Mouse (Mus musculus) lung, embryonic 15.5 days (tissue): ENCODE measurements around the gene Arl1. TPM values are rescaled to one million over a fixed set of nuclear protein-coding genes. Genes with fewer than 3 reads are reported as not detected.
"Not testable (repeated sequence)": the region's sequence is repeated elsewhere in the genome, so short reads cannot be mapped to it uniquely, and the experiment has no call there.

Experiments used
- ATAC-seq: fragments of 200-750 bp; cut with Nextera tagmentation; 2 replicates; pipeline ENCODE4 v1.8.0; 2017; ENCODE audit warnings: moderate number of reproducible peaks, borderline replicate concordance; ENCODE audit not compliant: low FRiP score, low TSS enrichment; ENCODE audit errors: extremely low read depth
- H3K27ac ChIP-seq: fragments of 300-500 bp; sonication (generic); 2 replicates; pipeline ENCODE4 v1.5.1; 2015; ENCODE audit warnings: moderate library complexity, mild to moderate bottlenecking, inconsistent platforms
- H3K27me3 ChIP-seq: fragments of 300-500 bp; sonication (generic); 2 replicates; pipeline ENCODE4 v1.6.1; 2015; ENCODE audit warnings: inconsistent platforms
- H3K36me3 ChIP-seq: fragments of 300-500 bp; sonication (generic); 2 replicates; pipeline ENCODE4 v1.6.1; 2015; ENCODE audit warnings: inconsistent platforms
- H3K4me1 ChIP-seq: fragments of 300-500 bp; sonication (generic); 2 replicates; pipeline ENCODE4 v1.6.1; 2015; ENCODE audit warnings: inconsistent platforms
- H3K4me2 ChIP-seq: fragments of 300-500 bp; sonication (generic); 2 replicates; pipeline ENCODE4 v1.6.1; 2015; ENCODE audit warnings: inconsistent platforms, mild to moderate bottlenecking, moderate library complexity
- H3K4me3 ChIP-seq: fragments of 300-500 bp; sonication (generic); 2 replicates; pipeline ENCODE4 v1.5.1; 2015; ENCODE audit warnings: mild to moderate bottlenecking, inconsistent platforms
- H3K9ac ChIP-seq: fragments of 300-500 bp; sonication (generic); 2 replicates; pipeline ENCODE4 v1.6.1; 2015; ENCODE audit warnings: inconsistent platforms
- H3K9me3 ChIP-seq: fragments of 300-500 bp; sonication (generic); 2 replicates; pipeline ENCODE4 v1.6.1; 2016; ENCODE audit warnings: inconsistent platforms
- WGBS: fragments of 180-500 bp; shearing (Covaris S2); methylation state at CpG from one replicate; pipeline ENCODE4 v1.1.7; 2015; 5-methylcytosine and 5-hydroxymethylcytosine counted together
- polyA plus RNA-seq: library from polyadenylated mRNA; unstranded; fragments of >200 nt; fragmentation: Nextera tagmentation; extraction: Ambion mirVana; gene quantifications from 2 replicates; pipeline ENCODE4 v1.2.1, GENCODE M21; 2015

The Arl1 gene
- polyA plus RNA-seq, 1 experiment from 2014 or later: 207 TPM

DNA sequence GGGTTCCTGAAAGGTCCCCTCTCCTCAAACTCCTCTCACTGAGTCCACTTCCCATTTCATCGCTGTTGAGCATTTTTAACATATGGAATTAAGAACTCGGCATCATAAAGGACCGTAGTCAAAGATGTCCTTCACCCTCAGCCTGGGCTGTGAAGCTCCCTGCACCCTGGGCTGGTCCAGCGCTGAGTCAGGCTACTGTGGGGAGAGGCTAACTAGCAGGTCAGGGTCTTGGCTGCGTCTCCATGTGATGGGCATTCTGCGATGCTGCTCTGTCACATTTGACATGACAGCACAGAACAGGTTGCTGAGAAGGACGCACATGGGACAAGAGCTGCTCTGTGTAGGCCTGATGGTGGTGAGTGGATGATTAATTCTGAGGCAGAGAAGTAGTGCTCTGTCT lies 39.0 kb downstream of the Arl1 start:
- Histone ChIP-seq H3K4me3 (no peak overlapping the region), H3K27me3 (no peaks in the 10 kb centered on the region), H3K4me2 (no peak overlapping the region), H3K9me3 (no peaks in the 10 kb centered on the region), H3K4me1 (no peaks in the 10 kb centered on the region), H3K36me3 (peaks cover 70% of the 10 kb centered on the region), H3K9ac (no peak overlapping the region), H3K27ac (no peak overlapping the region)
- no peak for ATAC-seq
- 89% methylated on average over 7 of the region's 7 CpGs for WGBS

- 82% methylated on average over 5 of the region's 5 CpGs for WGBS
- not testable (repeated sequence) for H3K4me1 ChIP-seq, H3K27me3 ChIP-seq, H3K9me3 ChIP-seq, H3K27ac ChIP-seq, H3K4me2 ChIP-seq, H3K9ac ChIP-seq, ATAC-seq, H3K4me3 ChIP-seq
- peaks cover 67% of the 10 kb centered on the region for H3K36me3 ChIP-seq
These were observed 42.3 kb downstream of the Arl1 start for GRCm38 (mm10) chr10:88772965-88773364.

GRCm38 (mm10) chr10:88776206-88776605 lies 45.5 kb downstream of the Arl1 start:
- no peaks in the 10 kb centered on the region for H3K4me1 ChIP-seq
- no peaks in the 10 kb centered on the region for H3K27me3 ChIP-seq
- H3K4me2 ChIP-seq: no peak overlapping the region
- H3K4me3 ChIP-seq: no peak overlapping the region
- H3K9me3 ChIP-seq: no peaks in the 10 kb centered on the region
- peaks cover 45% of the 10 kb centered on the region for H3K36me3 ChIP-seq
- ATAC-seq: no peak
- H3K9ac ChIP-seq: no peak overlapping the region
- WGBS: 82% methylated on average over 6 of the region's 6 CpGs
- no peak overlapping the region for H3K27ac ChIP-seq

DNA sequence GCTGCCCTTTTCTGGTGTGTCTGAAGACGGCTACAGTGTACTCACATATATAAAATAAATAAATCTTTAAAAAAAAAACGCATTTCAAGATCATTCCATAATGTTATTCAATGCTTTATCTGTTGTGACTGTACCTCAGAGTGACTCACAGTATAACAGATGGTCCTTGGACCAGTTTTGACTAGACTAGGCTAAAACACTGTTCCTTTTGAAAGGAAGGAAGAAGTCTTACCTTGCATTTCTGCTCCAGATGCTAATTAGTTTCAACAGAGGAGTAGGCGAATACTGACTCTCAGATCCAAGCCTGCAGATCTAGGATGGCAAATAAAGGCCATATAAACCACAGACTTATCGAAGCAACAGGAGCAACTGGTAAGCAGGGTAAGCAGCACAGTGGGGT lies 50.1 kb downstream of the Arl1 start:
- ATAC-seq: no peak
- WGBS: 72% methylated on average over 4 of the region's 4 CpGs
- Histone ChIP-seq H3K27me3 (no peaks in the 10 kb centered on the region), H3K4me1 (no peaks in the 10 kb centered on the region), H3K9ac (no peak overlapping the region), H3K27ac (no peak overlapping the region), H3K36me3 (peaks cover 33% of the 10 kb centered on the region), H3K9me3 (no peaks in the 10 kb centered on the region), H3K4me3 (no peak overlapping the region), H3K4me2 (no peak overlapping the region)

- peaks cover 33% of the 10 kb centered on the region for H3K36me3 ChIP-seq
- H3K27ac ChIP-seq, ATAC-seq, H3K4me2 ChIP-seq, H3K27me3 ChIP-seq, H3K9me3 ChIP-seq, H3K4me1 ChIP-seq, H3K4me3 ChIP-seq, H3K9ac ChIP-seq: not testable (repeated sequence)
- 89% methylated on average over 2 of the region's 2 CpGs for WGBS
These were observed 52.5 kb downstream of the Arl1 start for GRCm38 (mm10) chr10:88783135-88783534.

DNA sequence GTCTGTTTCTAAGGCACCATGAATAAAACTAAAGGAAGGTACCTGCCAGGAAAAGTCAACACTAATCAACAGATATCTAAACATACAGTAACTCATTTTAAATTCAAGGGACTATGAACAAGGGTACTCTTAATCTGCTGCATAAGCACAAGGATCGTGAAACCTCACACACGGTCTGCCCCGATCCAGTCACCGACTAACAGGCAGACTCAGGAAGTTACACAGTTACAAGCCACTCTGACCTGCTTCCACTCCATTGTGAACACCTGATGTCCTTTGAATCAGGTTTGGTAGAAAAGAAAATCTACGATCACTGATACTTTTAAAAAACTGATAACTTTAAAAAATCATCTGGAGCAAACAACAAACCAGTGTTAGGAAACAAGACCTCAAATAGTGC lies 53.3 kb downstream of the Arl1 start:
- H3K4me3 ChIP-seq: no peak overlapping the region
- peaks cover 32% of the 10 kb centered on the region for H3K36me3 ChIP-seq
- no peak overlapping the region for H3K27ac ChIP-seq
- no peak for ATAC-seq
- no peak overlapping the region for H3K9ac ChIP-seq
- H3K27me3 ChIP-seq: no peaks in the 10 kb centered on the region
- no peak overlapping the region for H3K4me2 ChIP-seq
- H3K4me1 ChIP-seq: no peaks in the 10 kb centered on the region
- 86% methylated on average over 5 of the region's 5 CpGs for WGBS
- no peaks in the 10 kb centered on the region for H3K9me3 ChIP-seq

DNA sequence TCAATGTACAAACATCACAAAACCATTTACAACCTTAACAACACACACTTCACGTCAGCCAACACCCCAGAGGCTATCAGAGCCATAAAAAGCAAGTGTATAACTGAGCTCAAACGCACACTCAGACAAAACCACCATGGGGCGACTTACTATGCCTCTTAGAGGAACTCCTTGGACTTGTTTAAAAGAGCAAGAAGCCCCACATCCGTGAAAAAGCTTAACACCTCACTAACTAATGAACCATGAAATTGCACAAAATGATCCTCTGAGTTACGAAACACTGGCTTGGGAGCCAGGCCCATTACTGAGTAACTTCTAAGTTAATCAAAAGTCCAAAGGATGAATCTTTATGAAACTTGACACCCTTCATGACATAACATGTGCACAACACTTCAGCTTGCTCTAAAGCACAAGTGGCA lies 53.9 kb downstream of the Arl1 start:
- no peaks in the 10 kb centered on the region for H3K4me1 ChIP-seq
- H3K9me3 ChIP-seq: no peaks in the 10 kb centered on the region
- H3K4me3 ChIP-seq: no peak overlapping the region
- H3K36me3 ChIP-seq: peaks cover 29% of the 10 kb centered on the region
- no peak for ATAC-seq
- H3K27ac ChIP-seq: no peak overlapping the region
- no peaks in the 10 kb centered on the region for H3K27me3 ChIP-seq
- WGBS: 66% methylated on average over 5 of the region's 5 CpGs
- H3K4me2 ChIP-seq: no peak overlapping the region
- H3K9ac ChIP-seq: no peak overlapping the region

- H3K36me3 ChIP-seq: peaks cover 54% of the 10 kb centered on the region
- H3K27me3 ChIP-seq: no peaks in the 10 kb centered on the region
- H3K9ac ChIP-seq: no peak overlapping the region
- H3K27ac ChIP-seq: no peak overlapping the region
- ATAC-seq: no peak
- no peaks in the 10 kb centered on the region for H3K4me1 ChIP-seq
- no peak overlapping the region for H3K4me2 ChIP-seq
- no peaks in the 10 kb centered on the region for H3K9me3 ChIP-seq
- no peak overlapping the region for H3K4me3 ChIP-seq
These were observed 63.0 kb downstream of the Arl1 start for GRCm38 (mm10) chr10:88793671-88794070.

Other genes with a start within 250 kb of the Arl1 start
- gene Chpt1, start 226.8 kb upstream of the Arl1 start, polyA plus RNA-seq: 43.0 and 44.4 TPM in 2 replicates
- 0.32 and 2.5 TPM in 2 replicates for gene Mybpc1, start 125.7 kb upstream of the Arl1 start, polyA plus RNA-seq
- 0.18 and 0.81 TPM in 2 replicates for gene Spic, start 45.8 kb upstream of the Arl1 start, polyA plus RNA-seq
- gene Utp20, start 95.9 kb downstream of the Arl1 start, polyA plus RNA-seq: 13.5 and 15.6 TPM in 2 replicates
- gene Slc5a8, start 155.1 kb downstream of the Arl1 start, polyA plus RNA-seq: 0.03 and 0.11 TPM in 2 replicates